Mouse (Mus musculus) intestine, embryonic 14.5 days (tissue): Measurements from ENCODE around the gene Dact1. TPM values are rescaled to one million over a fixed set of nuclear protein-coding genes. Genes with fewer than 3 reads are reported as not detected.

Experiments used
- ATAC-seq: fragments of 200-750 bp; cut with Nextera tagmentation; replicated peaks from 2 replicates; pipeline ENCODE4 v1.8.0; 2017; ENCODE audit warnings: low read depth, moderate number of reproducible peaks, moderate TSS enrichment, moderate library complexity; ENCODE audit not compliant: low FRiP score, low TSS enrichment
- DNase-seq: peaks from one replicate; pipeline ENCODE4 v3.0.0-alpha.2; 2018; ENCODE audit warnings: low spot score
- H3K27ac ChIP-seq: fragments of 300-500 bp; sonication (generic); 2 replicates; pipeline ENCODE4 v1.5.1; 2014; ENCODE audit warnings: low read depth, mild to moderate bottlenecking, control low read depth
- H3K27me3 ChIP-seq: fragments of 300-500 bp; sonication (generic); replicated peaks from 2 replicates; pipeline ENCODE4 v1.6.1; 2014; ENCODE audit warnings: low read length, control low read depth; ENCODE audit not compliant: control insufficient read depth, insufficient read depth
- H3K36me3 ChIP-seq: fragments of 300-500 bp; sonication (generic); 2 replicates; pipeline ENCODE4 v1.6.1; 2014; ENCODE audit warnings: low read length, control low read depth; ENCODE audit not compliant: control insufficient read depth, insufficient read depth
- H3K4me1 ChIP-seq: fragments of 300-500 bp; sonication (generic); replicated peaks from 2 replicates; pipeline ENCODE4 v1.6.1; 2014; ENCODE audit warnings: low read length, control low read depth, mixed read lengths; ENCODE audit not compliant: control insufficient read depth, insufficient read depth
- H3K4me2 ChIP-seq: fragments of 300-500 bp; sonication (generic); 2 replicates; pipeline ENCODE4 v1.6.1; 2014; ENCODE audit warnings: low read length
- H3K4me3 ChIP-seq: fragments of 300-500 bp; sonication (generic); 2 replicates; pipeline ENCODE4 v1.5.1; 2014; ENCODE audit warnings: low read depth, low read length, control low read depth, mixed read lengths
- H3K9ac ChIP-seq: fragments of 300-500 bp; sonication (generic); 2 replicates; pipeline ENCODE4 v1.6.1; 2014; ENCODE audit warnings: mild to moderate bottlenecking, low read length
- H3K9me3 ChIP-seq: fragments of 300-500 bp; sonication (generic); 2 replicates; pipeline ENCODE4 v1.6.1; 2016; ENCODE audit warnings: low read length, control low read depth; ENCODE audit not compliant: control insufficient read depth
- WGBS: fragments of 180-500 bp; shearing (Covaris S2); extraction: QIAGEN DNeasy Blood & Tissue Kit; methylation state at CpG from one replicate; pipeline ENCODE4 v1.1.7; 2014; 5-methylcytosine and 5-hydroxymethylcytosine counted together
- polyA plus RNA-seq: library from polyadenylated mRNA; unstranded; fragments of >200 nt; fragmentation: Nextera tagmentation; extraction: Ambion mirVana; gene quantifications from 2 replicates; pipeline ENCODE4 v1.2.1, GENCODE M21; 2014

Gene Dact1
- polyA plus RNA-seq, 1 experiment from 2014 or later: 15.1 TPM

- no peak overlapping the region for H3K9ac ChIP-seq
- no peaks in the 10 kb centered on the region for H3K36me3 ChIP-seq
- no peak overlapping the region for H3K4me2 ChIP-seq
- ATAC-seq (no peak), DNase-seq (no peak)
- 67% methylated on average over 3 of the region's 3 CpGs for WGBS
- no peaks in the 10 kb centered on the region for H3K9me3 ChIP-seq
- H3K4me3 ChIP-seq: no peak overlapping the region
- peaks cover 12% of the 10 kb centered on the region for H3K4me1 ChIP-seq
- H3K27me3 ChIP-seq: no peaks in the 10 kb centered on the region
- no peak overlapping the region for H3K27ac ChIP-seq
These were observed 23.0 kb downstream of the Dact1 start for GRCm38 (mm10) chr12:71332646-71333045.

- no peaks in the 10 kb centered on the region for H3K27me3 ChIP-seq
- no peak overlapping the region for H3K4me3 ChIP-seq
- DNase-seq (no peak), ATAC-seq (no peak)
- H3K4me1 ChIP-seq: peaks cover 12% of the 10 kb centered on the region
- 24% methylated on average over 5 of the region's 5 CpGs for WGBS
- no peak overlapping the region for H3K27ac ChIP-seq
- H3K4me2 ChIP-seq: no peak overlapping the region
- H3K9me3 ChIP-seq: no peaks in the 10 kb centered on the region
- H3K9ac ChIP-seq: no peak overlapping the region
- no peaks in the 10 kb centered on the region for H3K36me3 ChIP-seq
These were observed 23.9 kb downstream of the Dact1 start for GRCm38 (mm10) chr12:71333561-71333960.

- Histone ChIP-seq H3K4me3 (no peak overlapping the region), H3K4me1 (peaks cover 12% of the 10 kb centered on the region), H3K9me3 (no peaks in the 10 kb centered on the region), H3K4me2 (no peak overlapping the region), H3K9ac (no peak overlapping the region), H3K36me3 (no peaks in the 10 kb centered on the region), H3K27me3 (no peaks in the 10 kb centered on the region), H3K27ac (no peak overlapping the region)
- ATAC-seq (no peak), DNase-seq (no peak)
- 65% methylated on average over 11 of the region's 11 CpGs for WGBS
These were observed 27.4 kb downstream of the Dact1 start for GRCm38 (mm10) chr12:71337025-71337582.

GRCm38 (mm10) chr12:71337896-71338463 lies 28.3 kb downstream of the Dact1 start:
- Histone ChIP-seq H3K9me3 (no peaks in the 10 kb centered on the region), H3K4me2 (no peak overlapping the region), H3K36me3 (no peaks in the 10 kb centered on the region), H3K4me3 (no peak overlapping the region), H3K27ac (no peak overlapping the region), H3K9ac (no peak overlapping the region), H3K27me3 (no peaks in the 10 kb centered on the region), H3K4me1 (peaks cover 17% of the 10 kb centered on the region)
- DNase-seq: no peak
- no peak for ATAC-seq
- WGBS: 34% methylated on average over 6 of the region's 6 CpGs

GRCm38 (mm10) chr12:71339142-71339848 lies 29.6 kb downstream of the Dact1 start:
- Histone ChIP-seq H3K27ac (no peak overlapping the region), H3K36me3 (no peaks in the 10 kb centered on the region), H3K4me1 (peaks cover 8% of the 10 kb centered on the region; the same call in 1 of the 2 replicates), H3K4me3 (no peak overlapping the region), H3K4me2 (no peak overlapping the region), H3K27me3 (no peaks in the 10 kb centered on the region), H3K9me3 (no peaks in the 10 kb centered on the region), H3K9ac (no peak overlapping the region)
- 66% methylated on average over 16 of the region's 16 CpGs for WGBS
- ATAC-seq (no peak), DNase-seq (no peak)

- no peak for ATAC-seq
- 37% methylated on average over 13 of the region's 13 CpGs for WGBS
- no peaks in the 10 kb centered on the region for H3K36me3 ChIP-seq
- no peaks in the 10 kb centered on the region for H3K9me3 ChIP-seq
- H3K27ac ChIP-seq: no peak overlapping the region
- 0 out of 2 replicates have a peak overlapping the region, but pooled peaks have one; percentile 21 for H3K4me2 ChIP-seq
- no peak overlapping the region for H3K4me3 ChIP-seq
- H3K27me3 ChIP-seq: no peaks in the 10 kb centered on the region
- no peak for DNase-seq
- peaks cover 23% of the 10 kb centered on the region; the same call in 1 of the 2 replicates for H3K4me1 ChIP-seq
- no peak overlapping the region for H3K9ac ChIP-seq
These were observed 32.7 kb downstream of the Dact1 start for GRCm38 (mm10) chr12:71342397-71342796.

- ATAC-seq (no peak), DNase-seq (no peak)
- no peaks in the 10 kb centered on the region for H3K9me3 ChIP-seq
- no peaks in the 10 kb centered on the region for H3K36me3 ChIP-seq
- no peak overlapping the region for H3K4me3 ChIP-seq
- peaks cover 23% of the 10 kb centered on the region; the same call in 1 of the 2 replicates for H3K4me1 ChIP-seq
- H3K27ac ChIP-seq: peak overlapping the region; percentile 63
- H3K27me3 ChIP-seq: no peaks in the 10 kb centered on the region
- no peak overlapping the region for H3K9ac ChIP-seq
- 35% methylated on average over 7 of the region's 7 CpGs for WGBS
- H3K4me2 ChIP-seq: no peak overlapping the region
These were observed 35.8 kb downstream of the Dact1 start for GRCm38 (mm10) chr12:71345471-71345870.

GRCm38 (mm10) chr12:71346071-71346470 lies 36.4 kb downstream of the Dact1 start:
- peak overlapping the region; percentile 20 for H3K4me2 ChIP-seq
- ATAC-seq (no peak), DNase-seq (no peak)
- no peak overlapping the region for H3K4me3 ChIP-seq
- WGBS: 21% methylated on average over 5 of the region's 5 CpGs
- H3K36me3 ChIP-seq: no peaks in the 10 kb centered on the region
- H3K27ac ChIP-seq: peak overlapping the region; percentile 63
- H3K9ac ChIP-seq: no peak overlapping the region
- peaks cover 23% of the 10 kb centered on the region; the same call in 1 of the 2 replicates for H3K4me1 ChIP-seq
- H3K9me3 ChIP-seq: no peaks in the 10 kb centered on the region
- H3K27me3 ChIP-seq: no peaks in the 10 kb centered on the region
